Mouse (Mus musculus) natural killer cell, adult 2 months (primary cell): ENCODE measurements around the gene Kazald1.
"Not testable (repeated sequence)": the region's sequence is repeated elsewhere in the genome, so short reads cannot be mapped to it uniquely, and the experiment has no call there.

ENCODE experiments used
- DNase-seq, 2 experiments: peaks; one replicate each; pipeline ENCODE4 v3.0.0; 2022; ENCODE audit warnings: low spot score in 2 of 2

Gene Kazald1

GRCm38 (mm10) chr19:45074580-45075322, at the start of gene Kazald1:
Gene Kazald1, plus strand, starts transcription at chr19:45075241.
- DNase-seq: peak; percentile 84 to 88

GRCm38 (mm10) chr19:45025937-45026568, 49.0 kb upstream of the Kazald1 start:
- no peak for DNase-seq

- no peak for DNase-seq
These were observed 47.9 kb upstream of the Kazald1 start for GRCm38 (mm10) chr19:45026958-45027670.

GRCm38 (mm10) chr19:45027848-45028247, 47.2 kb upstream of the Kazald1 start:
- DNase-seq: no peak

- DNase-seq: no peak
These were observed 46.3 kb upstream of the Kazald1 start for GRCm38 (mm10) chr19:45028746-45029145.

GRCm38 (mm10) chr19:45029571-45029970, 45.5 kb upstream of the Kazald1 start:
- DNase-seq: no peak

- DNase-seq: peak; percentile 56 to 76
These were observed 44.9 kb upstream of the Kazald1 start for GRCm38 (mm10) chr19:45030111-45030510.

GRCm38 (mm10) chr19:45030746-45031693, 44.0 kb upstream of the Kazald1 start:
- peak; percentile 57 to 69 for DNase-seq

GRCm38 (mm10) chr19:45031780-45032179, 43.3 kb upstream of the Kazald1 start:
- peak; percentile 41 to 69 for DNase-seq

- no peak for DNase-seq
These were observed 42.3 kb upstream of the Kazald1 start for GRCm38 (mm10) chr19:45032570-45033332.

GRCm38 (mm10) chr19:45036867-45037266, 38.2 kb upstream of the Kazald1 start:
- peak; percentile 43 to 54 for DNase-seq

GRCm38 (mm10) chr19:45038198-45038597, 36.8 kb upstream of the Kazald1 start:
- DNase-seq: not testable (repeated sequence)

- no peak for DNase-seq
These were observed 34.8 kb upstream of the Kazald1 start for GRCm38 (mm10) chr19:45040214-45040613.

- no peak for DNase-seq
These were observed 30.6 kb upstream of the Kazald1 start for GRCm38 (mm10) chr19:45044389-45044927.

GRCm38 (mm10) chr19:45045236-45045635, 29.8 kb upstream of the Kazald1 start:
- DNase-seq: no peak

- no peak for DNase-seq
These were observed 29.4 kb upstream of the Kazald1 start, which contains the start of gene Pdzd7 for GRCm38 (mm10) chr19:45045651-45046050. Gene Pdzd7, minus strand, starts transcription at chr19:45045717.

- DNase-seq: peak; percentile 49 to 66
These were observed 28.3 kb upstream of the Kazald1 start for GRCm38 (mm10) chr19:45046523-45047321.

- peak; percentile 87 to 88 for DNase-seq
These were observed 27.6 kb upstream of the Kazald1 start, which contains the start of gene Sfxn3 for GRCm38 (mm10) chr19:45047417-45047934. Gene Sfxn3, plus strand, starts transcription at chr19:45047503.
